17 mouse cellular contexts compared by ENCODE assay signal in genomic region chr19:4744026-4744425, GRCm38 (mm10). TPM values are rescaled to one million over a fixed set of nuclear protein-coding genes. Genes with fewer than 3 reads are reported as not detected.
A peak's percentile ranks its signal among the peaks of the same experiment; 100 is the strongest.
DNase-seq lines count a peak whose midpoint lies in the region; TF ChIP-seq lines count a peak whose summit lies in the region.
"Had no signal": no experiment of that assay in that cellular context is flagged by ENCODE, and none has a peak within 500 bp of the region (broad histone marks: within the 10 kb centered on the region; RNA-seq: fewer than 3 reads in every experiment).

No protein-coding gene starts in this region.

- no peak for TF ChIP-seq CTCF in bone marrow, adult 2 months (IDR thresholded peaks at IDR 0.05; ENCODE audit: control insufficient read depth, insufficient read depth, low read length)

- H3K9me3 ChIP-seq in heart, embryonic 10.5 days, result no peaks in the 10 kb centered on the region
- H3K9me3 ChIP-seq: forebrain, embryonic 10.5 days; hindbrain, embryonic 12.5 days; hindbrain, embryonic 15.5 days had no signal

- 0 out of 2 replicates have a peak, but pooled peaks cover 3% of the 10 kb centered on the region for H3K4me1 ChIP-seq in heart, embryonic 10.5 days
- H3K4me1 ChIP-seq in bone marrow, adult 2 months (ENCODE audit: control insufficient read depth, insufficient read depth, low read length), result no peaks in the 10 kb centered on the region
- H3K4me1 ChIP-seq: forebrain, embryonic 10.5 days; hindbrain, embryonic 12.5 days; hindbrain, embryonic 15.5 days had no signal

- peak; percentile 82 for DNase-seq in heart, adult 11 months
- DNase-seq in heart, embryonic 10.5 days (ENCODE audit: low spot score), result no peak
- peak; percentile 3 for DNase-seq in right cerebral cortex, postnatal 25 days
- DNase-seq in right cerebral cortex, postnatal 36 days (ENCODE audit: low spot score in 2 of 2), result no peak
- DNase-seq in retina, postnatal 1 day, result no peak
- DNase-seq: adrenal gland, adult 8-10 months; adrenal gland, postnatal 25 days; cerebellum, adult 11 months; cerebellum, adult 9-11 months; gastrocnemius, postnatal 25 days had no signal

- H3K27ac ChIP-seq in heart, embryonic 10.5 days, result no peak overlapping the region
- peak overlapping the region; percentile 31; the same call in 1 of the 2 replicates for H3K27ac ChIP-seq in bone marrow, adult 2 months (ENCODE audit: control insufficient read depth, insufficient read depth, low read depth, low read length, poor library complexity)
- H3K27ac ChIP-seq: forebrain, embryonic 10.5 days; heart, adult 2 months; hindbrain, embryonic 12.5 days; hindbrain, embryonic 15.5 days had no signal

- no peak overlapping the region for H3K4me3 ChIP-seq in heart, embryonic 10.5 days
- H3K4me3 ChIP-seq in bone marrow, adult 2 months (replicated peaks; ENCODE audit: control insufficient read depth, low read depth, low read length), result no peak overlapping the region
- H3K4me3 ChIP-seq: forebrain, embryonic 10.5 days; heart, adult 2 months; hindbrain, embryonic 12.5 days; hindbrain, embryonic 15.5 days had no signal

- H3K27me3 ChIP-seq in heart, embryonic 10.5 days (ENCODE audit: insufficient read depth, poor library complexity, severe bottlenecking), result no peaks in the 10 kb centered on the region
- H3K27me3 ChIP-seq: hindbrain, embryonic 12.5 days; hindbrain, embryonic 15.5 days had no signal

- peaks cover 2% of the 10 kb centered on the region; the same call in 1 of the 2 replicates for H3K36me3 ChIP-seq in heart, embryonic 10.5 days

- WGBS in heart, embryonic 10.5 days, result 73% methylated on average over 14 of the region's 14 CpGs
- 79% methylated on average over 14 of the region's 14 CpGs for WGBS in bone marrow, adult 2 months

- TF ChIP-seq POLR2A in bone marrow, adult 2 months (IDR thresholded peaks at IDR 0.05; ENCODE audit: borderline replicate concordance, control insufficient read depth, low read depth, low read length), result no peak

RNA-seq across cellular contexts. Expression of gene Rbm4b, which starts 12.3 kb away (rescaled TPM):
- polyA plus RNA-seq in heart, embryonic 10.5 days (2016; fragmentation: Nextera tagmentation; extraction: Ambion mirVana), result 44.8 and 59.1 TPM in 2 replicates
- polyA plus RNA-seq in bone marrow, adult 2 months (2011; ENCODE audit: insufficient read depth, insufficient read length, low replicate concordance, missing spikeins), result 6.6 and 8.3 TPM in 2 replicates

RNA-seq across cellular contexts. Expression of gene Sptbn2, which starts 33.1 kb away (rescaled TPM):
- polyA plus RNA-seq in heart, embryonic 10.5 days (2016; fragmentation: Nextera tagmentation; extraction: Ambion mirVana), result 0.57 and 1.6 TPM in 2 replicates
- polyA plus RNA-seq in bone marrow, adult 2 months (2011; ENCODE audit: insufficient read depth, insufficient read length, low replicate concordance, missing spikeins), result 0.34 and 0.77 TPM in 2 replicates

RNA-seq across cellular contexts. Expression of gene Gm960, which starts 45.6 kb away (rescaled TPM):
- polyA plus RNA-seq in heart, embryonic 10.5 days (2016; fragmentation: Nextera tagmentation; extraction: Ambion mirVana), result 2.1 and 2.2 TPM in 2 replicates
- polyA plus RNA-seq in bone marrow, adult 2 months (2011; ENCODE audit: insufficient read depth, insufficient read length, low replicate concordance, missing spikeins), result not detected in 2 replicates
- polyA plus RNA-seq: activated CD4-positive, CD25-positive, alpha-beta regulatory T cell, adult 4 months; CD4-positive, CD25-positive, alpha-beta regulatory T cell, adult 4 months; heart, adult 2 months had no signal

RNA-seq across cellular contexts. Expression of gene Rbm4, which starts 49.7 kb away (rescaled TPM):
- 59.6 and 68.1 TPM in 2 replicates for polyA plus RNA-seq in heart, embryonic 10.5 days (2016; fragmentation: Nextera tagmentation; extraction: Ambion mirVana)
- polyA plus RNA-seq in bone marrow, adult 2 months (2011; ENCODE audit: insufficient read depth, insufficient read length, low replicate concordance, missing spikeins), result 19.9 and 30.3 TPM in 2 replicates

Comparison
In these comparisons a context has a peak if more than half of its experiments do, and no peak if none do; other contexts are left out.
1. DNase-seq: peak in heart, adult 11 months (single experiment) and right cerebral cortex, postnatal 25 days (single experiment); none in heart, embryonic 10.5 days (single experiment), right cerebral cortex, postnatal 36 days (0 of 2) and retina, postnatal 1 day (single experiment).